12 mouse cellular contexts compared by ENCODE assay signal in the genomic region with DNA sequence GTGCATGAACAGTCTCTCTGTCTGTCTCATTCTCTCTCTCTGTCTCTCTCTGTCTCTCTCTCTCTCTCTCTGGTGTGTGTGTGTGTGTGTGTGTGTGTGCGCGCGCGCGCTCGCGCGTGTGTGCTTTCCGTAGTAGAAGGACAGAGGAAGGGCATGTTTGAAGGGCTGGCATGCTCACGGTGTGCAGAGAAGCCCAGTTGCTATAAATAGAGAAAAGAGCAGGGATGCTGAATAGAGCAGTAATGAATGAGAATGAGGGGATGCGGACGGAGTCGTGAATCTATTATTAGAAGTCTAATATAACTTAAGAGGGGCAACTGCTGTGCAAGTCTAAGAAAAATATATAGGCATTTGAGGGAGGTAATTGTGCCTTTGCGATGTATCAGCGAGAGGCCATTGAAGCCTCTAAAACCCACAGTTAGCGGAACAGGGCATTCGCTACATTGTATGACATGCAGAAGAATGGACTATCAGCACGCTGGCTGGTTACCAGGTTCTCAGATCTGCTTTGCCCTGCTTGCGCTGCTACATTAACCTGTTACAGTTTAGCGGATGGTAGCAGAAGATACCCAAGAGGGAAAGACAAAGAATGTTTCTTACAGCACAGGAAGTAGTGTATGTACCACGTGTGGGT. TPM values are rescaled to one million over a fixed set of nuclear protein-coding genes. Genes with fewer than 3 reads are reported as not detected.
A peak's percentile ranks its signal among the peaks of the same experiment; 100 is the strongest.
DNase-seq lines count a peak whose midpoint lies in the region; ATAC-seq and TF ChIP-seq lines count a peak whose summit lies in the region.
"Had no signal": no experiment of that assay in that cellular context is flagged by ENCODE, and none has a peak within 500 bp of the region (broad histone marks: within the 10 kb centered on the region; RNA-seq: fewer than 3 reads in every experiment).

No protein-coding gene starts in this region.

- no peak for TF ChIP-seq EP300 in lung, postnatal 0 days (IDR thresholded peaks at IDR 0.05)

- 49% methylated on average over 21 of the region's 21 CpGs for WGBS in heart, embryonic 12.5 days
- WGBS in forebrain, embryonic 15.5 days: 43% methylated on average over 21 of the region's 21 CpGs
- WGBS in heart, embryonic 15.5 days: 47% methylated on average over 21 of the region's 21 CpGs
- WGBS in midbrain, postnatal 0 days: 55% methylated on average over 21 of the region's 21 CpGs
- 70% methylated on average over 21 of the region's 21 CpGs for WGBS in lung, postnatal 0 days

- peak; percentile 56 for ATAC-seq in heart, embryonic 12.5 days (ENCODE audit: insufficient number of reproducible peaks, low FRiP score)
- ATAC-seq in forebrain, embryonic 15.5 days (replicated peaks): peak; percentile 57
- peak; percentile 75 for ATAC-seq in heart, embryonic 15.5 days (replicated peaks; ENCODE audit: insufficient number of reproducible peaks, insufficient read depth, low FRiP score, low read depth)
- ATAC-seq in midbrain, postnatal 0 days (ENCODE audit: low FRiP score): peak; percentile 18
- no peak for ATAC-seq in lung, postnatal 0 days

- TF ChIP-seq CTCF in midbrain, postnatal 0 days (IDR thresholded peaks at IDR 0.05): no peak
- no peak for TF ChIP-seq CTCF in lung, postnatal 0 days (IDR thresholded peaks at IDR 0.05)

- H3K9me3 ChIP-seq in heart, embryonic 12.5 days (replicated peaks): no peaks in the 10 kb centered on the region; the same call in 1 of the 2 replicates
- H3K9me3 ChIP-seq in forebrain, embryonic 15.5 days: no peaks in the 10 kb centered on the region
- no peaks in the 10 kb centered on the region for H3K9me3 ChIP-seq in heart, embryonic 15.5 days (replicated peaks)
- H3K9me3 ChIP-seq in midbrain, postnatal 0 days (ENCODE audit: low read length): no peaks in the 10 kb centered on the region
- H3K9me3 ChIP-seq in lung, postnatal 0 days (ENCODE audit: low read length): no peaks in the 10 kb centered on the region
- H3K9me3 ChIP-seq: embryonic facial prominence, embryonic 12.5 days; lung, embryonic 15.5 days had no signal

- peak overlapping the region; percentile 33; the same call in 1 of the 2 replicates for H3K4me2 ChIP-seq in heart, embryonic 12.5 days
- H3K4me2 ChIP-seq in forebrain, embryonic 15.5 days (replicated peaks): peak overlapping the region; percentile 5; the same call in 1 of the 2 replicates
- peak overlapping the region; percentile 58 for H3K4me2 ChIP-seq in heart, embryonic 15.5 days
- no peak overlapping the region for H3K4me2 ChIP-seq in midbrain, postnatal 0 days (ENCODE audit: low read depth, low read length, poor library complexity, severe bottlenecking)
- H3K4me2 ChIP-seq in lung, postnatal 0 days (replicated peaks; ENCODE audit: low read depth, low read length): no peak overlapping the region
- H3K4me2 ChIP-seq: embryonic facial prominence, embryonic 12.5 days; lung, embryonic 15.5 days had no signal

- H3K4me3 ChIP-seq in heart, embryonic 12.5 days: no peak overlapping the region
- H3K4me3 ChIP-seq in forebrain, embryonic 15.5 days: no peak overlapping the region
- peak overlapping the region; percentile 27; the same call in 1 of the 2 replicates for H3K4me3 ChIP-seq in heart, embryonic 15.5 days
- no peak overlapping the region for H3K4me3 ChIP-seq in midbrain, postnatal 0 days (ENCODE audit: low read depth, low read length)
- H3K4me3 ChIP-seq in lung, postnatal 0 days (ENCODE audit: low read depth, low read length): no peak overlapping the region
- H3K4me3 ChIP-seq: embryonic facial prominence, embryonic 12.5 days; lung, embryonic 15.5 days had no signal

- H3K9ac ChIP-seq in heart, embryonic 12.5 days: no peak overlapping the region
- H3K9ac ChIP-seq in forebrain, embryonic 15.5 days (replicated peaks): 0 out of 2 replicates have a peak overlapping the region, but pooled peaks have one; percentile 10
- 0 out of 2 replicates have a peak overlapping the region, but pooled peaks have one; percentile 6 for H3K9ac ChIP-seq in heart, embryonic 15.5 days
- H3K9ac ChIP-seq in midbrain, postnatal 0 days (replicated peaks; ENCODE audit: low read length, poor library complexity, severe bottlenecking): 0 out of 2 replicates have a peak overlapping the region, but pooled peaks have one; percentile 29
- H3K9ac ChIP-seq in lung, postnatal 0 days (replicated peaks; ENCODE audit: low read depth): no peak overlapping the region
- H3K9ac ChIP-seq: embryonic facial prominence, embryonic 12.5 days; lung, embryonic 15.5 days had no signal

- H3K4me1 ChIP-seq in heart, embryonic 12.5 days (replicated peaks): peaks cover 39% of the 10 kb centered on the region
- H3K4me1 ChIP-seq in forebrain, embryonic 15.5 days: peaks cover 23% of the 10 kb centered on the region
- peaks cover 36% of the 10 kb centered on the region for H3K4me1 ChIP-seq in heart, embryonic 15.5 days (replicated peaks)
- H3K4me1 ChIP-seq in midbrain, postnatal 0 days (ENCODE audit: insufficient read depth, low read length): peaks cover 8% of the 10 kb centered on the region; the same call in 1 of the 2 replicates
- peaks cover 5% of the 10 kb centered on the region for H3K4me1 ChIP-seq in lung, postnatal 0 days (ENCODE audit: insufficient read depth, low read depth, low read length)

- no peak for DNase-seq in heart, adult 9 months (ENCODE audit: low spot score in 2 of 2)
- DNase-seq in midbrain, postnatal 0 days (ENCODE audit: low spot score): peak; percentile 42
- no peak for DNase-seq in urinary bladder, adult 2 months (ENCODE audit: low spot score)
- no peak for DNase-seq in lung, postnatal 0 days (ENCODE audit: low spot score)
- DNase-seq: adrenal gland, postnatal 14 days; kidney, adult 2 months had no signal

- H3K36me3 ChIP-seq in heart, embryonic 12.5 days: no peaks in the 10 kb centered on the region
- no peaks in the 10 kb centered on the region for H3K36me3 ChIP-seq in forebrain, embryonic 15.5 days
- H3K36me3 ChIP-seq in heart, embryonic 15.5 days: no peaks in the 10 kb centered on the region
- H3K36me3 ChIP-seq in midbrain, postnatal 0 days (ENCODE audit: insufficient read depth, low read length): no peaks in the 10 kb centered on the region
- H3K36me3 ChIP-seq in lung, postnatal 0 days (ENCODE audit: insufficient read depth, low read length): no peaks in the 10 kb centered on the region
- H3K36me3 ChIP-seq: embryonic facial prominence, embryonic 12.5 days; lung, embryonic 15.5 days had no signal

- H3K27ac ChIP-seq in heart, embryonic 12.5 days (ENCODE audit: poor library complexity, severe bottlenecking): peak overlapping the region; percentile 89
- H3K27ac ChIP-seq in forebrain, embryonic 15.5 days (replicated peaks): peak overlapping the region; percentile 46
- H3K27ac ChIP-seq in heart, embryonic 15.5 days: peak overlapping the region; percentile 87
- H3K27ac ChIP-seq in midbrain, postnatal 0 days (ENCODE audit: low read depth, low read length): peak overlapping the region; percentile 58
- no peak overlapping the region for H3K27ac ChIP-seq in lung, postnatal 0 days (ENCODE audit: low read length)
- H3K27ac ChIP-seq: embryonic facial prominence, embryonic 12.5 days; lung, embryonic 15.5 days; stomach, postnatal 0 days had no signal

- no peaks in the 10 kb centered on the region for H3K27me3 ChIP-seq in heart, embryonic 12.5 days (replicated peaks)
- H3K27me3 ChIP-seq in forebrain, embryonic 15.5 days: no peaks in the 10 kb centered on the region
- no peaks in the 10 kb centered on the region for H3K27me3 ChIP-seq in heart, embryonic 15.5 days
- no peaks in the 10 kb centered on the region for H3K27me3 ChIP-seq in midbrain, postnatal 0 days (ENCODE audit: insufficient read depth, low read length)
- H3K27me3 ChIP-seq in lung, postnatal 0 days (replicated peaks; ENCODE audit: insufficient read depth, low read length): no peaks in the 10 kb centered on the region
- H3K27me3 ChIP-seq: embryonic facial prominence, embryonic 12.5 days; lung, embryonic 15.5 days had no signal

RNA-seq across cellular contexts. Expression of a gene that starts 18.2 kb away (rescaled TPM):
- polyA plus RNA-seq in heart, embryonic 12.5 days (2016; fragmentation: Nextera tagmentation; extraction: Ambion mirVana): 7.9 and 8.4 TPM in 2 replicates
- 10.4 and 12.0 TPM in 2 replicates for polyA plus RNA-seq in forebrain, embryonic 15.5 days (2015; fragmentation: Nextera tagmentation; extraction: Ambion mirVana)
- polyA plus RNA-seq in heart, embryonic 15.5 days (2015; fragmentation: Nextera tagmentation; extraction: Ambion mirVana): 5.0 and 5.8 TPM in 2 replicates
- 17.0 and 18.5 TPM in 2 replicates for total RNA-seq in midbrain, postnatal 0 days (2014; rRNA removed)
- polyA plus RNA-seq in midbrain, postnatal 0 days (2015; fragmentation: Nextera tagmentation; extraction: Ambion mirVana): 7.6 and 9.2 TPM in 2 replicates
- 9.9 and 10.3 TPM in 2 replicates for polyA plus RNA-seq in urinary bladder, adult 2 months (2012; rRNA removed)
- polyA plus RNA-seq in lung, postnatal 0 days (2015; fragmentation: Nextera tagmentation; extraction: Ambion mirVana): 8.6 and 9.3 TPM in 2 replicates

Comparison
In these comparisons a context has a peak if more than half of its experiments do, and no peak if none do; other contexts are left out.
1. H3K9ac ChIP-seq: peak in forebrain, embryonic 15.5 days (single experiment), heart, embryonic 15.5 days (single experiment) and midbrain, postnatal 0 days (single experiment); none in heart, embryonic 12.5 days (single experiment) and lung, postnatal 0 days (single experiment).
2. H3K4me2 ChIP-seq: peak in heart, embryonic 12.5 days (single experiment), forebrain, embryonic 15.5 days (single experiment) and heart, embryonic 15.5 days (single experiment); none in midbrain, postnatal 0 days (single experiment) and lung, postnatal 0 days (single experiment).